Mouse (Mus musculus) CD4-positive, CD25-positive, alpha-beta regulatory T cell, adult 9 weeks (primary cell): ENCODE measurements around the gene 2810459M11Rik. TPM values are rescaled to one million over a fixed set of nuclear protein-coding genes. Genes with fewer than 3 reads are reported as not detected.

Experiments used
- polyA plus RNA-seq: library from polyadenylated mRNA; unstranded; fragments of 100-300 nt; shearing (Covaris generic); gene quantifications from one replicate; pipeline ENCODE4 v1.2.1, GENCODE M21; 2017

Gene 2810459M11Rik
- polyA plus RNA-seq: not detected

GRCm38 (mm10) chr1:86045848-86046805, at the start of gene 2810459M11Rik:
TSS of gene 2810459M11Rik (plus strand) at chr1:86045863.

GRCm38 (mm10) chr1:86016516-86016915, 29.1 kb upstream of the 2810459M11Rik start, which contains the start of gene Spata3:
TSS of gene Spata3 (plus strand) at chr1:86016816.

GRCm38 (mm10) chr1:86064271-86064991, 18.8 kb downstream of the 2810459M11Rik start, which contains the start of gene Psmd1:
TSS of gene Psmd1 (plus strand) at chr1:86064387.

Other genes starting within 250 kb of the 2810459M11Rik start
- gene Itm2c, start 151.6 kb upstream of the 2810459M11Rik start, polyA plus RNA-seq: 422 TPM
- 0.35 TPM for gene 4933407L21Rik, start 117.4 kb upstream of the 2810459M11Rik start, polyA plus RNA-seq
- gene Gpr55, start 84.9 kb upstream of the 2810459M11Rik start, polyA plus RNA-seq: 7.9 TPM
- gene Spata3, start 29.0 kb upstream of the 2810459M11Rik start, polyA plus RNA-seq: not detected
- gene Psmd1, start 18.5 kb downstream of the 2810459M11Rik start, polyA plus RNA-seq: 130 TPM
- not detected for gene Htr2b, start 66.1 kb downstream of the 2810459M11Rik start, polyA plus RNA-seq
- not detected for gene Gm21972, start 87.8 kb downstream of the 2810459M11Rik start, polyA plus RNA-seq
- 11.4 TPM for gene Armc9, start 108.9 kb downstream of the 2810459M11Rik start, polyA plus RNA-seq